Mouse (Mus musculus): ENCODE measurements around the gene Dhrs7c. TPM values are rescaled to one million over a fixed set of nuclear protein-coding genes. Genes with fewer than 3 reads are reported as not detected.
A peak's percentile ranks its signal among the peaks of the same experiment; 100 is the strongest.

Dhrs7c gene
- total RNA-seq (2015) (not detected in 2 replicates), total RNA-seq (2017) (not detected in 2 replicates)

- ATAC-seq (ENCODE audit: poor library complexity, severe bottlenecking), result no peak
Measured at GRCm38 (mm10) chr11:67797931-67798330, at the start of gene Dhrs7c. Dhrs7c (plus strand) TSS chr11:67798187.

DNA sequence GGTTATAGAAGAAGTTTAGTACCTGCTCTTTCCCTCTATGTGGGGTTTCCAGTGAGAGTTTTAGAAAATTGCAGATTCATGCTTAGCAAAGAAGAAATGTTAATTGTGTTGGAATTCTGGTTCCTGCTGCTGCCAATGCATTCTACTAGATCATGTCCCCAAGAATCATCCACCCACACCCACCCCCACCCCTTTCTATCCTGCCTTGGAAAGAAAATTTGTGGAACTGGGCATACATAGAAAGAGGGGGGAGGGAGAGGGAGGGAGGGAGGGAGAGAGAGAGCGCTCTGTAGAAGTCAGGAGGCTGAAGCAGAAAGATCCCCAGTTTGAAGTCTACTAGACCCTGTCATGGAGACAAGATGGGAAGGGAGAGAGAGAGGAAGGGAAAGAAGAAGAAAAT, 41.7 kb upstream of the Dhrs7c start:
- no peak for ATAC-seq (ENCODE audit: poor library complexity, severe bottlenecking)

- ATAC-seq (ENCODE audit: poor library complexity, severe bottlenecking), result no peak
Measured at GRCm38 (mm10) chr11:67757373-67758167, 40.4 kb upstream of the Dhrs7c start.

DNA sequence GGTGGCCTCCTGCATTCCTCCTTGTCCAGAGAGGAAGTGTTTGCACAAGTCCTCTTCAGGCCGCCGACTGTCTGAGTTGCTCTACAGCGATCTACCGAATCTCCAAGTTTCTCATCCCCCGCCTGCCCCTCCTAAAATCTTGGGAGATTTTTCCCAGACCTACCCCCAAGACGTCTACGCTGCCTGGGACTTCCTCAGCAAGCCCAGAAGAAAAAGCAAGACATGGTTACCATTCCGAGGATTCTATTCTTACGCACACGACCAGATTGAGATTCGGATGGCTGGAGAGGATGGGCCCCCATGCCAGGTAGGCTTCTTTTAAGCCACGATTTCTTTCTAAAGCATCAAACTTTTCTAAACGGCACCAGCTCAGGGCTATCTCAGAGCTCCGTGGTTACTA, 26.9 kb upstream of the Dhrs7c start, which contains the start of gene Glp2r:
TSS of gene Glp2r (minus strand) at position 101 of the 400 bp plus-strand sequence.
- no peak for ATAC-seq (ENCODE audit: poor library complexity, severe bottlenecking)

GRCm38 (mm10) chr11:67771691-67772090, 26.3 kb upstream of the Dhrs7c start:
- no peak for ATAC-seq (ENCODE audit: poor library complexity, severe bottlenecking)

GRCm38 (mm10) chr11:67772577-67772976, 25.4 kb upstream of the Dhrs7c start:
- no peak for ATAC-seq (ENCODE audit: poor library complexity, severe bottlenecking)

- no peak for ATAC-seq (ENCODE audit: poor library complexity, severe bottlenecking)
Measured at GRCm38 (mm10) chr11:67774379-67774778, 23.6 kb upstream of the Dhrs7c start, which contains the start of gene Gsg1l2. Gsg1l2 (plus strand) TSS chr11:67774608.

- no peak for ATAC-seq (ENCODE audit: poor library complexity, severe bottlenecking)
Measured at GRCm38 (mm10) chr11:67790182-67790581, 7.8 kb upstream of the Dhrs7c start.

- peak; percentile 65 for ATAC-seq (ENCODE audit: poor library complexity, severe bottlenecking)
Measured at GRCm38 (mm10) chr11:67800130-67800723, 2.2 kb downstream of the Dhrs7c start.

DNA sequence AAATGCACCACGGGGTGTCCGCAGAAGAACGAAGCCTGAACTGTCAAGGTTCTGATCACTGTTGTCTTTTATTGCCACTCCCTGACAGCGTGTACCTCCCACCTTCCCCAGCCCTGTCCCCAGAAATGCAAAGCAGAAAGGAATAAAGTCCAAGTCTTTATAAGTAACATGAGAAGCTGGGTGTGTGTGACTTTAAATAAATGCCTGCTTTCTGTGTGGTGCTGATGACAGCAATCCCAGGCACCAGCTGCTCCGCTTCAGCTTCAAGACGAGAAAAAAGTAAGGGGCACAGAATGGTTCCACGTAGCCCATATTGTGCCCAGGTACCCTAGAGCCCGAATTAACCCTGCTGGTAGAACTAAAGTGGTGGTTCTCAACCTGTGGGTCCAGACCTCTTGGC, 3.2 kb downstream of the Dhrs7c start:
- ATAC-seq (ENCODE audit: poor library complexity, severe bottlenecking), result no peak

DNA sequence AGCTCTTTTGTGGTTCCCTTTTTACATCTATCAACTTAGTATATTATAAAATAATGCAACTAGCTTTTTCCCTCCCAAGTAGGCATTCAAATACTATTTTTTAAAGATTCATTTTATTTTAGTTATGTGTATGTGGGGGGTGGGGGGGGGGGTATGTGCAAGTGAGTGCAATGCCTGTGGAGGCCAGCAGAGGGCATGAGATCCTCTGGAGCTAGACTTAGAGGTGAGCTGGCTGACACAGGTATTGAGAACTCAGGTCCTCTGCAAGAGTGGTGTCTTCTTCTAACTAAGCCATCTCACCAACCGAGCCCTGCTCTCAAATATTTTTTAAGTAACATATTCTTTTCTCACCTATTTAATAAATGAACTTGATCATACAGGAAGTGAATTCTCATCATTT, 7.6 kb downstream of the Dhrs7c start:
- no peak for ATAC-seq (ENCODE audit: poor library complexity, severe bottlenecking)

GRCm38 (mm10) chr11:67806832-67807597, 9.0 kb downstream of the Dhrs7c start:
- ATAC-seq (ENCODE audit: poor library complexity, severe bottlenecking), result no peak

- no peak for ATAC-seq (ENCODE audit: poor library complexity, severe bottlenecking)
Measured at GRCm38 (mm10) chr11:67808051-67808450, 10.1 kb downstream of the Dhrs7c start.

- ATAC-seq (ENCODE audit: poor library complexity, severe bottlenecking), result no peak
Measured at GRCm38 (mm10) chr11:67811535-67811934, 13.5 kb downstream of the Dhrs7c start.

DNA sequence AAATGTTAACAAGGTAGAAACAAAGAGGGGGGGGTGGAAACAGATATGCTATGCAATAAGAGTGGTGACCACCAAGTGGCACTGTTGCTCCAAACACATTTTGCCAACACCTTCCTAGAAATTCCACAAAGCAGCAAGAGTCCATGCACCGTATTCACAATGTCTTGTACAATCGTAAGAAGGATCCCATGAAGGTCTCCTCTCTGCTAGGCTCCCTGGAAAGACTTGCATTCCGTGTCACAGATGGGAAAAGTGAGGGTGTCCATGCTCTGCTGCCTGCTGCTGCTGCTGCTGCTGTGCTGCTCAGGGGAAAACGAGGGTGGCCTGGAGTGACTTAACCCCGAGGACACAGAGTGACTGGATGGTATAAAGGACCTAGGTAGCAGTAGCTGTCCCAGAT, 21.6 kb downstream of the Dhrs7c start:
- no peak for ATAC-seq (ENCODE audit: poor library complexity, severe bottlenecking)

DNA sequence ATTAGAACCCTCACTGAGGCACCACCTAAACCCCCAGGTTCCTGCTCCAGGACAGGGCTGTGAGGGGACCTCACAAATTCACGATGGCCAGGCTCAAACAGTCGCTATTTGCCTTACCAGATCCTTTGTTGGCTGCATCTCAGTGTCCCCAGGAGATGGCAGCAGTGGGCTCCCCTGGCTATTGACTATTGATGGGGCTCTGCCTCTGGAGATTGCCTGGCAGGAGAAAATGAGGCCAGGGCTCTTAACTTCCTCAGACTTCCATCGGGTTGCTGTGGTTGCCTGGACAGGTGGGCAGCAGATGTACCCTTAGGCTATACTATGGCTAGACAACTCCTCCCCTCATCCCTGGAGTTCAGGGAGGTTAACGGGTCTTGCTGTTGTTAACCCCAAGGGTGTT, 22.2 kb downstream of the Dhrs7c start:
- 0 out of 2 replicates have a peak, but pooled peaks have one; percentile 18 for ATAC-seq (ENCODE audit: poor library complexity, severe bottlenecking)

DNA sequence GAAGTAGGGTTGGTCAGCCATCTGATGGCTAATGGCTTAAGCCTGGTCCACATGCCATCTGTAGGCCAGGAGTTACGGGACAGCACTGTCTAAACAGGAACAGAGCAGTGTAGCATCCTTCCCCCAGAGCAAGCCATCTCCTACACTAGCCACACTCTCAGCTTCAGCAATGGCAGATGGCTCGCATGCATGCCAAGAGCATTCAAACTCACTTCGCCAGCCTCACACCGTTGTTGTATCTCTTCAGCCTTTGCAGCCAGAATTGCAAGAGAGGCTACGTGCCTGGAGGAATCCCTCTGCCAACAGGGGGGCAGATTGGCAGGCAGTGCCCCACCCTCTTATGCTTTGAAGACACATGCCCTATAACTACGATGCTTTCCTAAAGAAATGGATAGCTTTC, 23.6 kb downstream of the Dhrs7c start:
- ATAC-seq (ENCODE audit: poor library complexity, severe bottlenecking), result no peak

DNA sequence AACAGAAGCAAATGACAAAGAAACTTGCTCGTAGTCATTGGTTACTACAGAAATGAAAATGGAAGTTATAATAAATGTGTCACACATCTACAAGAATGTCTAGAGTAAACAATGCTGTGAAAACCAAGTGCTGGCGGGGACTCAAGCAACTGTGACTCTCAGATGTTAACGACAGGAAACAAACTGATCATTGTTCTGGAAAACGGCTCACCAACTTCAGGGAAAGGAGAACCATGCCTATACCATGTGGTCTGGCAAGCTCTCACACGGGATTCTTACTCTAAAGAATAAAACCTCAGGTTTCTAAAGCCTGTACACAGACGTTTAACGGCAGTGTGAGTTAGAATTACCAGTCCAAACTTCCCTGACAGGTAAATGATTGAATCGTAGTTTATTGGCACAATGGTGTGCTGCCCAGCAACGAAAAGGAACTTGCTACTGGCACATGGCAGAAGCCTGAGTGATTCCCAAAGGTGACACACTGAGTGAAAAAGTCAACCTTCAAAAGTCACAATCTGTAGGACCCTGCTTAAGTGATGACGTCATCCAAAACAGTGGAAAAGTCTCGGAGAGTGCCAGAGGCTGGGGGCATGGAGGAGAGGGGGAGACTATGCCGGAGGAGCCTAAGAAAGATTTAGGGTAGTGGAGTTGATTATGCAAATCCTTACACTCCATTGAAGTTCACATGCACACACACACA, 30.5 kb downstream of the Dhrs7c start:
- ATAC-seq (ENCODE audit: poor library complexity, severe bottlenecking), result no peak

DNA sequence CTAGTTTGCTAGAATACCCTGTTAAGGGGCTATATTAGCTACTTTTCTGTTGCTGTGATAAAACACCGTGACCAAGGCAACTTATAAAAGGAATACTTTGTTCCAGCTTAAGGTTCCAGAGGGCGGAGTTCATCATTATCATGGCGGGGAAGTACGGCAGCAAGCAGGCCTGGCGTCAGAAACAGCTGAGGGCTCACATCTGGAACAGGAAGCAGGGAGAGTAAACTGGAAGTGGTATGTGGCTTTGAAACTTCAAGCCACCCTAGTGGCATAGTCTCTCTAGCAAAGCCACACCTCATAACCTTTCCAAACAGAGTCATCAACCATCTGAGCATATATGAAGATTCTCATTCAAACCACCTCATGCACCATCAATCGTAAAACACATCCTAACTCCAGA, 31.5 kb downstream of the Dhrs7c start:
- no peak for ATAC-seq (ENCODE audit: poor library complexity, severe bottlenecking)

DNA sequence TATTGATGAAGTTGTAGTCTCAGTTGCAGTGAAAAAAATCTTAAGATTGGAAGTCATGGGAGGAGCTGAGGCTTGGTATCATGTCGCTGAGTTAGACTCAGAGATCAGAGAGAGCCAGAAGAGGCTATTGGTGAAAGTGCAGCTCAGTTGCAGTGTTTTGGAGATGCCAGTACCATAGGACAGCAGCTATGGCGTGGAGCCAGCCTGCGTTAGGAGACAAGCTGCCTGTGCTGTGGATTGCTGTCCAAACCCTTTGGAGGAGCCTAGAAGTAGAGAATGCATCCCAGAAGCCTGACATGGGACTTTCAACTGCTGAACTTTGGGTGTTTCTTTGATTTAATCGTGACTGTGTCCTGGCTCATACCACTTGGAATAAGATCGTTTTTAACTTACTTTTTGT, 33.8 kb downstream of the Dhrs7c start:
- no peak for ATAC-seq (ENCODE audit: poor library complexity, severe bottlenecking)

Data from megakaryocyte, adult 5-6 weeks (primary cell).